Mouse (Mus musculus): Measurements from ENCODE around the gene Aldoart1. TPM values are rescaled to one million over a fixed set of nuclear protein-coding genes. Genes with fewer than 3 reads are reported as not detected.

The Aldoart1 gene
- not detected for total RNA-seq (2021)
- long read RNA-seq, experiment 1: 0 reads
- long read RNA-seq, experiment 2: 0 reads

- DNase-seq: no peak
Observed at GRCm38 (mm10) chr4:72852534-72852933, at the start of gene Aldoart1. Gene Aldoart1 (minus strand): TSS chr4:72852634.

DNA sequence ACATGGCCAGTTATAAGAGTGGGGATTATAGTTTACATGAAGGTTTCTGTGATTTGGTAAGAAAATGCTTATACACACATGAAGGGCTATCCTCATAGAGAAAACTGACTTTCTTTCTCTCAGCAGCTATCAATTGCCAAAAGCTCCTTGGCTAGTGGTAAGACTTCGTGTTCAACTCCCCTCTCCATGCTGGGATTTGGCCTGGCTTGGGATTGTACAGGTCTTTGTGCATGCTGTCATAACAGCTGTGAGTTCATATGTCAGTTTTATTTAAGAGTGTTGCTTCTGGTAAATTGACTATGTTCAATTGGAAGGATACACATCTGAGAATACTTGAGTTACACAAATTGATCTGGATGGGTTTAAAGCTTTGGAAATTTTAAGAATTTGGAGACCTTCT lies 49.1 kb upstream of the Aldoart1 start:
- DNase-seq: no peak

- DNase-seq: no peak
Observed at GRCm38 (mm10) chr4:72865371-72866075, 13.1 kb upstream of the Aldoart1 start.

DNA sequence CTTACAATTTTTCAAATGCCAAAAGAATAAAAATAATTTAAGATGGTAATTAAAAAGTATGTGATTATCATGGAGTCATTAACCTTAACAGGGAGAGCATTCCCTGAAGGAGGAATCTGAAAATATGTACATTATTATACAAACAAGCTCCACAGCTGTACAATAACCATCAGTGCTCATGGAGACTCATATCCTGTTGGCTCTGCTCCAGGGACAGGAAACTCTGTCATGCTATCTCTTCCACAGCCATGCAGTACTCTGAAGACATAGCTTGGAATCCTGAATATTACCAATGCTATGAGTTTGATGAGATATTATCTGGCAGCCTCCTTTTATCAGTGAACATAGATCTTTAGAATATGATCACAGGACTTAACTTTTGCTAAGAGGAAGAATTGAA lies 8.2 kb downstream of the Aldoart1 start:
- no peak for DNase-seq

GRCm38 (mm10) chr4:72843025-72843424 lies 9.4 kb downstream of the Aldoart1 start:
- DNase-seq: no peak

DNA sequence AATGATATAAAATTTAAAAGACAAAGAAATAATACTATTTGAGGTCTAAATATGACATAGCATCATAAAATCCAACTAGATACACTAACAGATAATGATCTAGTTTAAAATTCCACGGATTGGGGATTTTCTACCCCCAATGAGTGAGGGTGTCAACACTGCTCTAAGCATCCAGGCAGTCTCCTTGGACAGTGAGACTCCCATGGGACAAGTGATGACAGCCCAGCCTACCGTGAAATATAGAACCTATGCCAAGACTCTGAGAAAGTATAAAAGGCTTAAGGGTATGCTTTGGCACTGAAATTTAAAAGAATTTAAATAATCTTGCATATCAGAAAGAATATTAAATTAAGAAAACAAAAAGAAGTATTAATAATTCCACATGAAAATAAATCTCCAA lies 16.0 kb downstream of the Aldoart1 start:
- DNase-seq: no peak

- DNase-seq: no peak
Observed at GRCm38 (mm10) chr4:72835400-72835799, 17.0 kb downstream of the Aldoart1 start.

DNA sequence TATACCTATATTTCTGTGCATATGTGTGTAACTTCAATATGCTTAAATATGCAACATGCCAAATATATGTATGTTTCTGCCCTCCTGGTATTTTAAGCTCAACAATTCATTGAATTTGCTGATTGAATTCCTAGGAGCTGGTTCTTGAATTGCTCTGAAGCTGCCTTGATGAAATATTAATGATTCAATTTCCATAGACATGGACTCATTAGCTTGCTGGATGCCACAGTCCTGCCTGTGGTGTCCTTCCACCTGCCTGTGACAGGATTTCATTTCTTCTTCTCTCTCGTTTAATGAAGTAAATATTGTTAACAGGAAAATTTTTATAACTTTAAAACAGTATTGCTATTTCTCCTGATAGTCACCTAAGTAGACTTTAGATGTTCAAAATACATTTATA lies 51.6 kb downstream of the Aldoart1 start:
- no peak for DNase-seq
